Mouse (Mus musculus) liver, embryonic 16.5 days (tissue): Measurements from ENCODE around the gene Bola2. TPM values are rescaled to one million over a fixed set of nuclear protein-coding genes. Genes with fewer than 3 reads are reported as not detected.
A peak's percentile ranks its signal among the peaks of the same experiment; 100 is the strongest.
"Not testable (repeated sequence)": the region's sequence is repeated elsewhere in the genome, so short reads cannot be mapped to it uniquely, and the experiment has no call there.

Experiments used
- ATAC-seq: fragments of 200-750 bp; cut with Nextera tagmentation; 2 replicates; pipeline ENCODE4 v1.8.0; 2017; ENCODE audit warnings: low read depth, mild to moderate bottlenecking, moderate number of reproducible peaks, moderate library complexity
- H3K27ac ChIP-seq: fragments of 300-500 bp; sonication (generic); 2 replicates; pipeline ENCODE4 v1.5.1; 2014; ENCODE audit warnings: mild to moderate bottlenecking, low read length
- H3K27me3 ChIP-seq: fragments of 300-500 bp; sonication (generic); 2 replicates; pipeline ENCODE4 v1.6.1; 2014; ENCODE audit warnings: low read depth, low read length, mixed read lengths; ENCODE audit not compliant: control insufficient read depth, insufficient read depth
- H3K36me3 ChIP-seq: fragments of 300-500 bp; sonication (generic); 2 replicates; pipeline ENCODE4 v1.6.1; 2014; ENCODE audit warnings: mild to moderate bottlenecking; ENCODE audit not compliant: control insufficient read depth, insufficient read depth
- H3K4me1 ChIP-seq: fragments of 300-500 bp; sonication (generic); 2 replicates; pipeline ENCODE4 v1.6.1; 2014; ENCODE audit warnings: low read depth, low read length, mixed read lengths; ENCODE audit not compliant: control insufficient read depth
- H3K4me2 ChIP-seq: fragments of 300-500 bp; sonication (generic); 2 replicates; pipeline ENCODE4 v1.6.1; 2014; ENCODE audit warnings: low read depth, low read length, mixed read lengths
- H3K4me3 ChIP-seq: fragments of 300-500 bp; sonication (generic); 2 replicates; pipeline ENCODE4 v1.5.1; 2014; ENCODE audit warnings: low read depth, mild to moderate bottlenecking, low read length
- H3K9ac ChIP-seq: fragments of 300-500 bp; sonication (generic); 2 replicates; pipeline ENCODE4 v1.6.1; 2014; ENCODE audit warnings: low read depth, low read length
- H3K9me3 ChIP-seq: fragments of 300-500 bp; sonication (generic); replicated peaks from 2 replicates; pipeline ENCODE4 v1.6.1; 2016; ENCODE audit warnings: low read length; ENCODE audit not compliant: control insufficient read depth
- WGBS: fragments of 180-500 bp; shearing (Covaris S2); extraction: QIAGEN DNeasy Blood & Tissue Kit; methylation state at CpG from one replicate; pipeline ENCODE4 v1.1.7; 2014; ENCODE audit not compliant: insufficient replicate concordance; 5-methylcytosine and 5-hydroxymethylcytosine counted together
- polyA plus RNA-seq: library from polyadenylated mRNA; unstranded; fragments of >200 nt; fragmentation: Nextera tagmentation; extraction: Ambion mirVana; gene quantifications from 2 replicates; pipeline ENCODE4 v1.2.1, GENCODE M21; 2015

Gene Bola2
- polyA plus RNA-seq, 1 experiment from 2014 or later = 72.6 TPM

DNA sequence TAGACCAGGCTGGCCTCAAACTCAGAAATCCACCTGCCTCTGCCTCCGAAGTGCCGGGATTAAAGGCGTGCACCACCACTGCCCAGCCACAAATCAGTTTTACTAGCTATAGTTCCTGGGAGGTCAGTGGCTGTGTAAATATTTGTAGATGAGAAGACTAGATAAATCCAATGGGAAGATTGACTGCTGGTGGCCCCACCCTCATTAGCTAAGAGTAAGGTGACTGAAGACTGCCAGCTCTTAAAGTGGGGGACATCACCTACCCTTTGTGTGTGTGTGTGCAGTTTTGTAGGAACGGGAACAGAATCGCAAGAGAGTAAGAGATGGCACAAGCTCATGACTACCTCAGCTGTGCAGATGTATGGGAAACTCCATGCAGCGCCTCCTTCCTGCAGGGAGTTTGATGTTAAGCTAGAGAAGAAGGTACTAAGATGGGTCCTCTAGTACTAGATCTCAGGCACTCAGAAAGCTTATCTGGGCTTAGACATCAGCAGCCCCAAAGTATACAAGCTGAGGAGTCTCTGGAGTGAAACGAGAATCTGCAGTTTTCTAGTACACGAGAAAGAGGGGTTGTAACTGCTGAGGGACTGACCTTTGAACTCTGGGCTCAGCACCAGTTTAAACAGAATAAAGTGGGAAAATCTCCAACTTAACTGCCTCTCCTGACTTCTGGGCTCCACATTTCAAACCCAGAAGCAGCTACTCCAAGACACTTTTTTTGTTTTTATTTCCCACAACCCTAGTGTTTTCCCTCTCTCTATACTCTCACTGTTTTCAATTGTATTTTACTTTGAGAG, 16.5 kb upstream of the Bola2 start:
- no peak overlapping the region for H3K4me3 ChIP-seq
- no peak overlapping the region for H3K9ac ChIP-seq
- no peaks in the 10 kb centered on the region for H3K4me1 ChIP-seq
- 74% methylated on average over 8 of the region's 8 CpGs for WGBS
- peak; percentile 46 for ATAC-seq
- H3K4me2 ChIP-seq = no peak overlapping the region
- no peaks in the 10 kb centered on the region for H3K9me3 ChIP-seq
- peak overlapping the region; percentile 45 for H3K27ac ChIP-seq
- H3K27me3 ChIP-seq = no peaks in the 10 kb centered on the region
- H3K36me3 ChIP-seq = no peaks in the 10 kb centered on the region

DNA sequence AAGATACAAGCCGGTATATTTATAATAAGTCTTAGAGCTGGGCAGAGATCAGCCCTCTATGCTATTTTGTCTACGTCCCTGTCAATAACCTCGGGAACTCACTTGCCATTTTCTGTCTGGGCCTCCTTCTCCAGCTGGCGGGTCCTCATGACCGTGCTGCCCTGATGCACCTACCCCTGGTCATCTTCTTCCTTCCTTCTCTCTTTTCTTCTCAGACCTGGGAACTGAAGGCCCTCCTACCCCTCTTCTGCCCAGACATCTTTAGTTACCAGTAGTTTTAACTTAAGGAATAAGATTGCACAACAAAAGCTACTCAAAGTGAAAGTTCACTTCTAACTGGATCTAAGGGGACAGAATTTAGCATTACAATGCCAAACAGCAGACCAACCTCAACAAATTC, 15.5 kb upstream of the Bola2 start:
- Histone ChIP-seq H3K27me3 (no peaks in the 10 kb centered on the region), H3K9ac (no peak overlapping the region), H3K9me3 (no peaks in the 10 kb centered on the region), H3K27ac (no peak overlapping the region), H3K4me3 (no peak overlapping the region), H3K4me1 (no peaks in the 10 kb centered on the region), H3K4me2 (no peak overlapping the region), H3K36me3 (no peaks in the 10 kb centered on the region)
- WGBS = 65% methylated on average over 5 of the region's 5 CpGs
- ATAC-seq = no peak

DNA sequence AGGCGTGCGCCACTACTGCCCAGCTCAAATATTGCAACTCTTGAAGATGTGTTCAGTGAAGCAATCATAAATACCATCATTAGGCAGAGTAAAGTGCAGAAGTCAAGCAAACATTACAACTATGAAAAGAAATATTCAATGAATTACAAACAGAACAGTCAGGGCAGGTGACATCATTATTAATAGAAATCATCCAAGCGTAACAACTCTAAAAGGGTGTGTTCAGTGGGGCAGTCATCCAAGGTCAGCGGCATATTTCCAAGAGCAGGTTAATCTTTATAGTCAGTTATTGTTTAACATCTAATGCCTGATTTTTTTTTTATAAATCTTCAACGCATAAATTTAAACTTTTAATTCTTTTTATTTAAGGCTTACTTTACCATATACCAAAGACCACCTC, 14.0 kb upstream of the Bola2 start:
- Histone ChIP-seq H3K4me2 (no peak overlapping the region), H3K9me3 (no peaks in the 10 kb centered on the region), H3K27me3 (no peaks in the 10 kb centered on the region), H3K36me3 (no peaks in the 10 kb centered on the region), H3K4me3 (no peak overlapping the region), H3K9ac (no peak overlapping the region), H3K4me1 (no peaks in the 10 kb centered on the region), H3K27ac (no peak overlapping the region)
- ATAC-seq = no peak
- 87% methylated on average over 5 of the region's 5 CpGs for WGBS

GRCm38 (mm10) chr7:126688156-126688555, 7.0 kb upstream of the Bola2 start:
- not testable (repeated sequence) for H3K27ac ChIP-seq, H3K9me3 ChIP-seq, H3K9ac ChIP-seq, H3K27me3 ChIP-seq, H3K36me3 ChIP-seq, H3K4me1 ChIP-seq, ATAC-seq, H3K4me2 ChIP-seq, H3K4me3 ChIP-seq
- 59% methylated on average over 4 of the region's 4 CpGs for WGBS

GRCm38 (mm10) chr7:126689021-126689420, 6.2 kb upstream of the Bola2 start:
- H3K27ac ChIP-seq = peak overlapping the region; percentile 38; the same call in 1 of the 2 replicates
- H3K4me3 ChIP-seq = no peak overlapping the region
- H3K27me3 ChIP-seq = no peaks in the 10 kb centered on the region
- no peak overlapping the region for H3K4me2 ChIP-seq
- H3K4me1 ChIP-seq = peaks cover 3% of the 10 kb centered on the region
- peak; percentile 64 for ATAC-seq
- no peaks in the 10 kb centered on the region for H3K9me3 ChIP-seq
- peaks cover 4% of the 10 kb centered on the region; the same call in 1 of the 2 replicates for H3K36me3 ChIP-seq
- WGBS = 52% methylated on average over 3 of the region's 3 CpGs
- no peak overlapping the region for H3K9ac ChIP-seq

GRCm38 (mm10) chr7:126690737-126691136, 4.5 kb upstream of the Bola2 start:
- Histone ChIP-seq H3K4me1 (peaks cover 8% of the 10 kb centered on the region), H3K4me2 (no peak overlapping the region), H3K27ac (peak overlapping the region; percentile 34; the same call in 1 of the 2 replicates), H3K9me3 (no peaks in the 10 kb centered on the region), H3K9ac (no peak overlapping the region), H3K4me3 (no peak overlapping the region), H3K36me3 (peaks cover 4% of the 10 kb centered on the region; the same call in 1 of the 2 replicates), H3K27me3 (no peaks in the 10 kb centered on the region)
- 63% methylated on average over 3 of the region's 3 CpGs for WGBS
- no peak for ATAC-seq

DNA sequence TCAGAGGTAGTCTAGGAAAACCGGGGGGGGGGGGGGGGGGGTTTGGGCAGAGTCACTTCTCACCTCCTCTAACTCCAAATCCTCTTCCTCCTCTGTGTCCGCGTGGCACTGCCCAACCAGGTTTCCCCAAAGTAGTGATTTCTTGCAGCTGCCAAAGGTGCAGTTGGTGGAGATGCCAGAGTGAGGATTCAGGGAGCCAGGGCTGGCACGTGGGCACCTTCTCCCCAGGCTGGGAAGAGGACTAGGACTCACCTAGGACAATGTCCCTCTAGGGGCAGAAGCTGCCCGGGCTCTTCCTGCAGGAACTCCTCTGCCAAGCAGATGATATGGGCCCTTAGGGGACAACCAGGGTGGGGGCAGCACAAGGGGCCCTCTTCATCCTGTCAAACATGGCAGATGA, 3.5 kb upstream of the Bola2 start:
- no peaks in the 10 kb centered on the region for H3K9me3 ChIP-seq
- H3K4me3 ChIP-seq = no peak overlapping the region
- H3K4me1 ChIP-seq = peaks cover 12% of the 10 kb centered on the region
- ATAC-seq = no peak
- no peak overlapping the region for H3K4me2 ChIP-seq
- WGBS = 67% methylated on average over 5 of the region's 5 CpGs
- no peak overlapping the region for H3K27ac ChIP-seq
- no peaks in the 10 kb centered on the region for H3K27me3 ChIP-seq
- peaks cover 4% of the 10 kb centered on the region; the same call in 1 of the 2 replicates for H3K36me3 ChIP-seq
- H3K9ac ChIP-seq = no peak overlapping the region

DNA sequence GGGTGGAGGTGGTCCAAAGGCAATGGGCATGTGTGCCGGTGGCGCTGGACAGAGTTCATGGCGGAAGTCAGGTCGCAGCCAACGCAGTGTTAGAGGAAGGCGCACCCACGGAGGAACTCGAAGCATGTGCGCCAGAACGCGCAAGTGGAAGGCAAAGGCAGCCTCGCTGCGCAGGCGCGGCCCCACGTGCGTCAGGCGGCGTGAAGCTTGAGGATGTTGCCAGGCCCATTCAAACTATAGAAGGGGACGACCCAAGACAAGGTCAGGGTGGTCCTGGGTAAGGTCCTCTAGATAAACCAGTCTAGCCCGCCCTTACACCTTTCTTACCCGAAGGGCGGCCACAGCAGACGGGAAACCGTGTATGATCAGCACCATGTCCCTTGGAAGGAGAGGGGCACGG, 2.8 kb upstream of the Bola2 start:
- Histone ChIP-seq H3K4me3 (no peak overlapping the region), H3K36me3 (peaks cover 4% of the 10 kb centered on the region; the same call in 1 of the 2 replicates), H3K27me3 (no peaks in the 10 kb centered on the region), H3K4me1 (peaks cover 17% of the 10 kb centered on the region), H3K27ac (no peak overlapping the region), H3K9me3 (no peaks in the 10 kb centered on the region), H3K4me2 (no peak overlapping the region), H3K9ac (no peak overlapping the region)
- ATAC-seq = no peak
- WGBS = 91% methylated on average over 26 of the region's 26 CpGs

GRCm38 (mm10) chr7:126693256-126693655, 1.9 kb upstream of the Bola2 start:
- WGBS = 18% methylated on average over 3 of the region's 3 CpGs
- Histone ChIP-seq H3K9me3 (no peaks in the 10 kb centered on the region), H3K4me3 (no peak overlapping the region), H3K4me2 (no peak overlapping the region), H3K36me3 (peaks cover 4% of the 10 kb centered on the region; the same call in 1 of the 2 replicates), H3K27ac (no peak overlapping the region), H3K27me3 (no peaks in the 10 kb centered on the region), H3K4me1 (peaks cover 17% of the 10 kb centered on the region), H3K9ac (no peak overlapping the region)
- ATAC-seq = no peak
